Mouse (Mus musculus) skeletal muscle tissue, adult 2 months (tissue): ENCODE measurements around the gene Ang4.
"Not testable (repeated sequence)": the region's sequence is repeated elsewhere in the genome, so short reads cannot be mapped to it uniquely, and the experiment has no call there.

ENCODE experiments used
- DNase-seq: peaks from one replicate; pipeline ENCODE4 v3.0.0-alpha.2; 2012; ENCODE audit warnings: low read depth, low spot score

The Ang4 gene

DNA sequence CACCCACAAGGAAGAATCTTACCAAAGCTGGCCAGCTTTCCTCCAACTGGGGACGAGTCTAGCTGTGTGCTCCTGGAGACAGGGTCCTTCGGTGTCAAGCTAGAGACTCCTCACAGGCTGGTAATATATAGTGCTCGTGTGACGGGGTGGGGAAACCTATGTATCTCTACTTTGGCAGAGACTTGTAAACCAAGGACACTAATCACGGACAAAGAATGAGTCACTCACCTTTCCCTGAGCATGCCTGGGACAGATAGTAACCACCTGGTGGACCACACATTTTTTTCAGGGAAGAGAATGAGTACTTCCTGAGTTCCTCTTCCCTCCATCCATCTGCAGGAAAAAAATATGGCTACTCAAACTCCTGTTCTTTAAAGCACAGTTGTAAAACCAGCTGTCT, at the start of gene Ang4:
Ang4 (minus strand) TSS at position 101 of the 400 bp plus-strand sequence.
- DNase-seq, result no peak

DNA sequence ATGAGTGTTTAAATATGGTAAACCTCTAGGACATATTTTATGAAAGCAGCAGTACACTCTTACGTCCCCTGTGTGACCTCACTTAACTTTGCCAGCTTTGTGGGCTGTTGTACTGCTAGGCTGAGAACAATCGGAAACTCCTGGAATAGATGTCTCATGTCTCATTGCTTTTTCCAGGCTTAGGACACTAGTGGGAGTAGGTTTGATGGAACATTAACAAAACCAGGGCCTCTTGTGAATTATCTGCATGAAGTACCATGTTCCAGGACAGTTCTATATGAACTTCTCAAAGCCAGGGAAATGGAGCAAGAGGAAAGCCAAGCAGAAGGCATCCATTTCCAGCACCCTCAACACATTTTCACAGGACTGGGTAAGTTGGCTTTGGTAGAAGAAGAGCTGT, 26.4 kb upstream of the Ang4 start, which contains the start of gene AY358078:
AY358078 (plus strand) TSS at position 301 of the 400 bp plus-strand sequence.
- DNase-seq, result no peak

DNA sequence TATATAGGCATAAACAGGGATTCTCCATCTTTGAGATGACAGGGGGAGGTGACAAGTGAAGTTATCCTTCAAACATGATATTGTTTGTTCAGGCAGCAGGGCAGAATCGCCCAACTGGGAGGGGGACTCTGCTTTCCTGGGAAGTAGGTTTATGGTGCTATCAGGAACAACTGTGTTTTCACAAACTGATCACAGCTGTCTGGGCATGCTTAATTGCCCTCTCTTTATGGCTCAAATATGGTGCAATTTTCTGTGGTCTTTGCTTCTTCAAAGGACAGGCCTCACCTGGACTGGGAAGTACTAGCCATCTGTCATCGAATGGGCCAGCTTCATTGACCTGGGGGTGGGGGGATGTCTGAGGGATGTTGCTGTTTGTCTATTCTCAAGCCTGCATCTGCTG, 20.7 kb upstream of the Ang4 start:
- no peak for DNase-seq

DNA sequence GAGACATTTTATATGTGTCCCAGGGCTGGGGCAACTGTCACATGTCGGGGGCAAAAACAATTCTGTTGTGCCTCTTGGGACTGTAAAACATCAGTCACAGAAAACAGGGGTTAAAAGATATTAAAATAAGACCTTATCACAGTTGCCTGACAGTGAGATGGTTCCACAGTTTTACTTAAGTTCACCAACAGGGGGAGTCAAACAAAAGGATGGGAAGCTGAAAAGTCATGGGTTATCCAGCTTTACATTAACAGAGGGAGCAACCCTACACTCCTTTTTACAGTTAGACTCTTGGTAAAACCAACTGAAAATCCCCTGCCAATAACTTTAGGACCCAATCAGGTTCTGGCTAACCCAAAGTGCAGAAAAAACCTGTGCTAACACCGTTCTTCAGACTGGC, 15.8 kb upstream of the Ang4 start:
- no peak for DNase-seq

DNA sequence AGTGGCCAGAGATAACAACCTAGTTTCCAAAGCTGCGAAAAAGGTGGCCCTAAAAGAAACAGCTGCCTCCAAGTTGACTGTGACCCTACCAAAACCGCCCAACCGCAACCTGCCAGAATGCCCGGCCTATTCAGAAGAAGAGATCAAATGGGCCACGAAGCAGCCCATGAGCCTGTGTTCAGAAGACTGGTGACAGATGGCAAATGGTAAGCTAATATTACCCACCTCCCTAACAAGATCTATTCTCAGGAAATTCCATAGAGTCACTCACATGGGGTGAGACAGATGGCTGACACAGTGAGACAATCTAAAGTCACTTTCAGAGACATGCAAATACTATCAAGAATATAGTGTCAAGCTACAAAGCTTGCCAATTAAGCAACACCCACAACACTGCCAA, 13.7 kb upstream of the Ang4 start:
- DNase-seq, result no peak

DNA sequence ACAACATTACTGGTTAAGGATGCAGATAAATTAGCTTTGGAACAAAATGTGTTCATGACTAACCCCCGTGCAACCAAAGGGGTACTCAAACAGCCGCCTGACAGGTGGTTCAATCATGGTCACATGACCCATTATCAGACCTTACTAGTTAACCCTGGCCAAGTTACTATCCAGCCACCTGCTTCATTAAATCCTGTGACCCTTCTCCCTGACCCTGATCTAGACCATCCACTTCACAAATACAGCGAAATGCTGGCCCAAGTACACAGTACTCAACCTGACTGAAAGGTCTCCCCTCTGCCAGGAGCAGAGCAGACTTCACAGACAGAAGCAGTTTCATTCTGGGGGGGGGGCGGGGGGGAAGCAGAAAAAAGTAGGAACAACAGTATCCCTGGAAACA, 12.9 kb upstream of the Ang4 start:
- DNase-seq, result no peak

DNA sequence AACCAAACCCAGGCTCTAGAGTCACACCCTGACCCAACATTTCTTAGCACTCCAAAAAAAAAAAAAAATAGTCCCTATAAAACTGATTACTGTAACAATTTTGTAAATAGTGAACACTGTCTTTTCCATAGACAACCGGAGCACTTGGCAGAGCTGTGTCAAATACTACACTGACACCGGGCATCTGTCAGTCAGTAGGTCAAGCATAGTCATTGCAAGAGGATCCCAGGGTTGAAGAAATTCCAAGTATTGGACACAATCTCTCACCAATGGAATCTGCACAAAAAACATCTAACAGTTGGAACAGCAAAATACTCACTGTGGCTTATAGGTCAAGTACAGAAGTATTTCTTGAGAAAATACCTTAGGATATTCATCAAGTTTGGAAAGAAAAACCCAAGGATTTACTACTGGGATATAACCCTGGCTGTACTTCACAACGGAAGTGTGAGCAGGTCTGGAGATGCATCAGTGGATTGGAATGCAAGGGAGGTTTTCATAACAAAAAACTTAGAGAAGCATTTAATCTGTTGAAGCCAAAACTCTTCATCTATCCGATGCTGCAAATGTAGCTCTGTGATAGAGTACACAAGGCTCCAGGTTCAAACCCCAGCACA, 5.6 kb upstream of the Ang4 start:
- no peak for DNase-seq

DNA sequence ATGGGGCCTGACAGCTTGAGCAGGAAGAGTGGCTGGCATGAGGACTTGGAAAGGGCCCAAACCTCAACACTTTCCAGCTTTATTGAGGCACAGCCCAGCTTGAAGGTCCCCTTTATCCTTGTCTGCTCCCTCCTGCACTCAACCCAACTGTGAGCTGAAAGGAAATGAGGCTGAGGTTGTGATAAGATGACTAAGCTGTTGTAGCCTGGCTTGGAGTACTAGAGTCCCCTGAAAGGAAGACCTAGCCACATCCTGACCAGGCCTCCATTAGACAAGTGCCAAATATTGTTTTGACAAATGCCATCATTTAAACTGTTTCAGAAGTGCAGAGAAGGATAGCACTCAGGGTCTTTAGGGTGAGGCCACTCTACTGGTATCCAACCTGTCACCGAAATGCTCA, 4.4 kb upstream of the Ang4 start:
- DNase-seq, result no peak

DNA sequence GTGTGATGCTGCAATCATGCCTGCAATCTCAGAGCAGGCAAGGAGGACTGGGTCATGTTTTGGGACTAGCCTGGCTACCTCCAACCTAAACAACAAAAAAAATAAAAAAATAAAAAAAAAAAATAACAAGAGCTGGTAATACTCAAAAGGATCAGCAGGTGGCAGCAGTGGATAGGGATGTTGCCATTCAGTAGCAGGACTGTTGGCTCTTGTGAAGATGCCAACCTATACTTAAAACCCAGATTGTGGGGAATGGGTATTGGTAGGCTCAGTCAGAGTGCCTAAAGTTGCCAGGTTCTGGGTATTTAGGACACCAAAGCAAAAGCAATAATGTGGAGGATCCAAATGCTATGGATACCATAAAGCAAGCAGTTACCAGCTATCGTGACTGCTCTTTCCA, 2.0 kb downstream of the Ang4 start:
- DNase-seq, result not testable (repeated sequence)

DNA sequence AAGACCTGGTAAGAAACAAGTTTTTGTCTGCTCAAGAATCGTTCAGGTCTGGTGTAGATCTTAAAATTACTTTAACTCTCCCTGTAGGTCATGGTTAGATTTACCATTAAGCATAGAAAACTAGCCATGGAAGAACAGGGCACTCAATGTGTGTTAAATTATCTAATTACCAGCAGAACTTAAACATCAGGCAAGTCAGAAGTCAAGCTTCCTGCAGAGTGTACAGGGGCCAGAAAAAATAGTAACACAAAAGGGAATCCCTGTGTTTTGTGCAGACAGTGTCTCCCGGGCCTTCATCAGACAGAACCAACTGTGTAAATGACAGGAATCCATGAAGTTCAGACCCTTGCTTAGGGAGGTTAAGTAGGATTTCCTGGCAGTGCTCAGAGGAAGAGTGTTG, 17.4 kb downstream of the Ang4 start:
- DNase-seq, result no peak

DNA sequence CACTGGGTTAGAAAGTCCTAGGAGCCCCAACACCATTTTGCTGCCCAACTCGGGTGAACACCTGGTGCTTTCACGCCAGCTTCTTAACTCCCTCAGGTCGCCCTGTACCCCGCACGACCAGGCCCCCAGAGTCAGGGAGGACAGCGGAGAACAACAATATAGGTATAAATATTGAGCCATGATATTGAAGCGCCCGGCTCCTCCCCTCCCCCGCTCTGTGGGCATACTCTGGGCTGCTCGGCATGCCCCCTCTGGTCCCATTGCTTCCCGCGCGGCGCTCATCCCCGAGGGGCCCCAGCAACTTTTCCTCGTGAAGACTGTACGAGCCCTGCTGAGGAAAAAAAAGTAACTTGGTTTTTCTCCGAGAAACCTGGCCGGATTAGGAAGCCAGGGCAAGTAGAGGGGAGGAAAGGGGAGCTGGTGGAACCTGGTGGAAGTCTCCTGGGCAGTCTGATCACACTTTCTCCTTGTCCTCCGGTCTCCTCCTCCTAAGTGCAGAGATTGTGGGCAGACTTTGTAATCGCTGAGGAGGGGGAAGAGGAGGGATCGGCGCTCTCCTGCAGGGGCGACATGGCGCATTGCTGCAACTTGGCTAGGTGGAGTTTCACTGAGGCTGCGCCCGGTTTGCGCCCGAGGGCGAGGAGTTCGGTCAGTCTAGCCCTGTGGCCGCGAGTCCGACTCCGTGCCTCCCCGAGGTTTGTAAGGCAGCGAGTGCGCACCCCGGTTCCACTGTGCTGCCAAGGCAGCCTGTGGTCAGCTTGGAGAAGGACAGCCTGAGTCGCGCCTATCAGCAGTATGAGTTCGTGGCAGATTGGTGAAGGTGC, 32.8 kb downstream of the Ang4 start:
- DNase-seq, result no peak

DNA sequence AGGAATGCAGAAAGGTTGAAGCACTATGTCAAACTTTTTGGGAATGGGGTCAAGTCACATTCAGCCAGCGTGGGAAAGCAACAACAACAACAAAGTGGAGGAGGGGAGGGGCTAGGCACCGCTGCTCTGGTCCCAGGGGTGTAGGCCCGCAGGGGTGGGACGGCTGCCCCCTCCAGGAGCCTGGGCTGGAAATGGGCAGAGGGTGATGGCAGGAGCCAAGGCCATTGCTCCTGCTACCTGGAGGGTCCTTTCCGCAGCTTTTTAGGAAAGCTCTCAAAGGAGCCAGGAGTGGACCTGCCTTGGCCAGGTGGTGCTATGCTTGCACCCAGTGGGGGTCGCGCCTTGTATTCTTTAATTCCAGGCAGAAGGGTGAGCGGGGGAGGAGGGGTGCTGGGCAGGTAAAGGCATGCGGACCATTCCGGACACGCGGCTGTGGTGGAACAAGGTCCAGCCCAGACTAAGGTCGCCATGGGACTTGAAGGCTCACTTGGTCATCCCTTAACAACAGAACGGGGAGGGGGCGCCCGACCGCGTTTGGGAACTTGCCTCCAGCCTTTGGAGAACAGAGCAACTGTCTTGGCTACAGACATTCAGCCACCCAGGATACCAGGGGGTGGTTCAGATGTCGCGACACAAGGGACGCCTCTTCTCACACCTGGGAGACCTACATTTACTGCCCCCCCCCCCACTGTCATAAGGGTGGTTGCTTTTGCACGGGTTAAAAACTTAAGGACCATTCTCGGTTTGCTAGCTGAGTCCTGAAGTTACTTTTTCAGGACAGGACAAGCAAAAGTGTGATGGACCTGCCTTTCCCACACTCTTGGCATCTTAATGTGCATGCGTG, 34.0 kb downstream of the Ang4 start:
- DNase-seq, result no peak

DNA sequence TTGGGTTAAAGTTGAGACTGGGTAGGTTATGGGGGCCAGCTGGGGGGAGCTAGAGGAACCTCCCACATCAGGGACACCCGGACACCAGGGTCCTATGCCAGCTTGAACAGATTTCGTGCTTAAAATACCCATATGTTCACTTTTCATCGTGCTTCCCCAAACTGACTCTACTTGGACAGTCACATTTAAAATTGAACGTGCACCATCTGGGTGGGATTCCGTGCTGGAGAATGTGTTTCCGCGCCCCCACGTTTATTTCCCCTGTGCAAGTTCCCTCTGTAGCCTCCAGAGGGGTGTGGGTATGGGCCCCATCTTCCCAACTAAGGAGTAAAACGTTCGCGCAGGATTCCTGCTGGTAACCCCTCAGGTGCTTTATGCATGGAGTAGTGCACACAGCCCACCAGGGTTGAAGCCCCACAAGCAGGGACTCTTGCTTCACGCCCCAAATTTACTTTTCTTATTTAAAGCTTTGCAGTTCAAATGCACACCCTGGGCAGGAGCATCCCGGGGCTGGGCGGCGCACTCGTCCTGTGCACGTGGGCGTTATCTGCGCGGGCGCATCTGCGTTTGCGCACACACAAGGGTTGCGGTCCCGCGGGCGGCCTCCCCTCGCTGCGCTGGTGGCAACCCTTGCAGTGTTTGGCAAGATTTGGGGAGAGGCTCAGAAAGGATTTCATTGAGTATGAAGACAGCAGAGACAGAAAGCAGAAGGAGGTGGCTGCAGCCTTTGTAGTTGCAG, 34.8 kb downstream of the Ang4 start:
- no peak for DNase-seq

DNA sequence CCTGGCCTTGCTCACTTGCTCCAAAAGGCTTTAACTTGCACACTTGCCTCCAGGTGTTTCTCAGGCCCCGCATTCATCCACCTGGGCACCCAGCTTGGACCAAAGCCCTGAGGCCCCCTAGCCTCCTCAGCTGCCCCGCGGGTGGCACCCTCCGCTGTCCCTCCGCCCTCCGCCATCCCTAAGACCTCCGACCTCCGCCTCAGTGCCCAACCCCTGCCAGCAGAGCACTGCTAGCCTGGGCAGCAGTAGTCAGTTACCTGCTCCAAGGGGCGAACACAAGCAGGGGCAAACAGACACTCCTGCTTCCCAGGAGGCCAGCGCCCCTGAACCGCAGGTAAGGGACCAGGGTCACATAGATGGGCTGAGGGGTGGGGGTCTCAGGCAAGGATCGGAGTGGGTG, 35.4 kb downstream of the Ang4 start:
- DNase-seq, result no peak

DNA sequence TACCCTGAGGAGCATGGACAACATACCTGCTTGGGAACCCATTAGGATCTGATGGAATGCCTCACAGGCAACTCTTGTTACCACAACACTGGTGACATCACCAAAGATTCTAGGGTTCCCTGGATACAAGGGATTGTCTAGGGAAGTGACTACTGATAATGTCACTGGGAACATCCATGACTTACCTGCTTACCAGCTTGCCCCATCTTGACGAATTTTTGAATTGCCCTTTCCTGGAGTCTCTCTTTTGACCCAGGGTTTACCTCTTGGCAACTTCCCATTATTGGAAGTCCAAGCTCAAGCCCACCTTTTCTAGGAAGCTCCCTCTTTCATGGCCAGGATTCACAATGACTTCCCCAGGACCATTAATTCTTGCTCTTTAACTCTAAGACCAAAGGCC, 56.3 kb downstream of the Ang4 start, which contains the start of gene Gm5800:
Gm5800 (minus strand) TSS at position 101 of the 400 bp plus-strand sequence.
- DNase-seq, result no peak
